Mouse (Mus musculus): ENCODE results near the gene Fzd2.

GRCm38 (mm10) chr11:102567723-102568122 lies 36.5 kb upstream of the Fzd2 start:
- TF ChIP-seq CTCF (IDR thresholded peaks at IDR 0.05; ENCODE audit: low read depth): no peak
- TF ChIP-seq EP300 (optimal IDR thresholded peaks at IDR 0.05): no peak

Measured in stomach, postnatal 0 days (tissue).